8 mouse cellular contexts compared by ENCODE assay signal in the genomic region with DNA sequence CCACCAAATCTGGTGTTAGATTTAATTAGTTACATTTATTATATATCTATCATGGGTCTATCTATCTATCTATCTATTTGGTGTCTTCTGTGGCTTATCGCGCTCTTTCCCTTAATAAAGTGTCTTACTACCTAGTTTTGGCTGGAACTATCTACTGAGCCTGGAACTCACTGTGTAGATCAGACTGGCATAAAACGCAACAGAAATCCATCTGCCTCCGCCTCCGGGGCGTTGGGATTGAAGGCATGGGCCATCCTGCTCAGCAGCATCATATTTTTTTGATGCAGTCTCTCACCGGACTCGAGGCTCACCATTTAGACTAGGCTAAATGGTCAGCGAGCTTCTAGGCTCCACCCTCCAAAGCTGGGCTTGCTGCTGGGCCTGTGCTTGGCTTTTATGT. TPM values are rescaled to one million over a fixed set of nuclear protein-coding genes. Genes with fewer than 3 reads are reported as not detected.
A peak's percentile ranks its signal among the peaks of the same experiment; 100 is the strongest.
DNase-seq lines count a peak whose midpoint lies in the region; ATAC-seq lines count a peak whose summit lies in the region.

No protein-coding gene starts in this region.

- WGBS in lung, embryonic 15.5 days: 63% methylated on average over 9 of the region's 9 CpGs
- 67% methylated on average over 9 of the region's 9 CpGs for WGBS in intestine, embryonic 16.5 days
- WGBS in neural tube, embryonic 14.5 days: 68% methylated on average over 9 of the region's 9 CpGs

- peaks cover 18% of the 10 kb centered on the region for H3K4me1 ChIP-seq in lung, embryonic 15.5 days
- H3K4me1 ChIP-seq in intestine, embryonic 16.5 days (ENCODE audit: control insufficient read depth, insufficient read depth, low read length): peaks cover 10% of the 10 kb centered on the region
- H3K4me1 ChIP-seq in neural tube, embryonic 14.5 days (ENCODE audit: control insufficient read depth, insufficient read depth, low read length): peaks cover 14% of the 10 kb centered on the region

- no peak for ATAC-seq in lung, embryonic 15.5 days (ENCODE audit: borderline replicate concordance, extremely low read depth, low FRiP score, low TSS enrichment)
- no peak for ATAC-seq in intestine, embryonic 16.5 days
- no peak for ATAC-seq in neural tube, embryonic 14.5 days (ENCODE audit: low read depth)

- H3K4me2 ChIP-seq in lung, embryonic 15.5 days: peak overlapping the region; percentile 88
- H3K4me2 ChIP-seq in intestine, embryonic 16.5 days (ENCODE audit: low read depth, low read length): peak overlapping the region; percentile 88
- peak overlapping the region; percentile 91 for H3K4me2 ChIP-seq in neural tube, embryonic 14.5 days (ENCODE audit: low read depth, low read length)

- H3K9me3 ChIP-seq in lung, embryonic 15.5 days: no peaks in the 10 kb centered on the region
- H3K9me3 ChIP-seq in intestine, embryonic 16.5 days (ENCODE audit: control insufficient read depth, low read length): peaks cover 4% of the 10 kb centered on the region; the same call in 1 of the 2 replicates
- H3K9me3 ChIP-seq in neural tube, embryonic 14.5 days (ENCODE audit: control insufficient read depth, low read length): no peaks in the 10 kb centered on the region

- peak; percentile 31 for DNase-seq in cerebellum, adult 11-12 months
- no peak for DNase-seq in cerebellum, postnatal 36 days
- no peak for DNase-seq in lung, postnatal 36 days
- DNase-seq in urinary bladder, postnatal 10 days (ENCODE audit: low spot score): no peak
- DNase-seq in thymus, postnatal 10 days (ENCODE audit: low spot score in 2 of 2): no peak

- no peak overlapping the region for H3K27ac ChIP-seq in lung, embryonic 15.5 days
- peak overlapping the region; percentile 84 for H3K27ac ChIP-seq in intestine, embryonic 16.5 days (ENCODE audit: low read length)
- no peak overlapping the region; the same call in 1 of the 2 replicates for H3K27ac ChIP-seq in neural tube, embryonic 14.5 days (ENCODE audit: low read depth, low read length)

- peaks cover 24% of the 10 kb centered on the region for H3K36me3 ChIP-seq in lung, embryonic 15.5 days
- no peaks in the 10 kb centered on the region; the same call in 1 of the 2 replicates for H3K36me3 ChIP-seq in intestine, embryonic 16.5 days (ENCODE audit: control insufficient read depth, insufficient read depth, low read length)
- no peaks in the 10 kb centered on the region for H3K36me3 ChIP-seq in neural tube, embryonic 14.5 days (ENCODE audit: control insufficient read depth, insufficient read depth, low read length)

- 0 out of 2 replicates have a peak overlapping the region, but pooled peaks have one; percentile 95 for H3K9ac ChIP-seq in lung, embryonic 15.5 days
- H3K9ac ChIP-seq in intestine, embryonic 16.5 days (ENCODE audit: low read depth, low read length): peak overlapping the region; percentile 91
- no peak overlapping the region; the same call in 1 of the 2 replicates for H3K9ac ChIP-seq in neural tube, embryonic 14.5 days (replicated peaks; ENCODE audit: low read depth, low read length)

- no peaks in the 10 kb centered on the region for H3K27me3 ChIP-seq in lung, embryonic 15.5 days
- H3K27me3 ChIP-seq in intestine, embryonic 16.5 days (replicated peaks; ENCODE audit: control insufficient read depth, insufficient read depth, low read length): no peaks in the 10 kb centered on the region
- H3K27me3 ChIP-seq in neural tube, embryonic 14.5 days (ENCODE audit: control insufficient read depth, insufficient read depth, low read length): no peaks in the 10 kb centered on the region

- H3K4me3 ChIP-seq in lung, embryonic 15.5 days: peak overlapping the region; percentile 87
- peak overlapping the region; percentile 95 for H3K4me3 ChIP-seq in intestine, embryonic 16.5 days (ENCODE audit: low read length)
- peak overlapping the region; percentile 92; the same call in 1 of the 2 replicates for H3K4me3 ChIP-seq in neural tube, embryonic 14.5 days (ENCODE audit: low read depth, low read length)

RNA-seq across cellular contexts. Expression of a gene that starts 0.7 kb away (rescaled TPM):
- polyA plus RNA-seq in lung, embryonic 15.5 days (2015; fragmentation: Nextera tagmentation; extraction: Ambion mirVana): 50.1 and 59.7 TPM in 2 replicates
- polyA plus RNA-seq in intestine, embryonic 16.5 days (2015; fragmentation: Nextera tagmentation; extraction: Ambion mirVana): 41.3 and 47.2 TPM in 2 replicates
- polyA plus RNA-seq in neural tube, embryonic 14.5 days (2014; fragmentation: Nextera tagmentation; extraction: Ambion mirVana): 73.3 and 73.6 TPM in 2 replicates

RNA-seq across cellular contexts. Expression of a gene that starts 15.3 kb away (rescaled TPM):
- 122 and 124 TPM in 2 replicates for polyA plus RNA-seq in lung, embryonic 15.5 days (2015; fragmentation: Nextera tagmentation; extraction: Ambion mirVana)
- 111 and 115 TPM in 2 replicates for polyA plus RNA-seq in intestine, embryonic 16.5 days (2015; fragmentation: Nextera tagmentation; extraction: Ambion mirVana)
- 197 and 210 TPM in 2 replicates for polyA plus RNA-seq in neural tube, embryonic 14.5 days (2014; fragmentation: Nextera tagmentation; extraction: Ambion mirVana)

RNA-seq across cellular contexts. Expression of a gene that starts 24.2 kb away (rescaled TPM):
- polyA plus RNA-seq in lung, embryonic 15.5 days (2015; fragmentation: Nextera tagmentation; extraction: Ambion mirVana): 38.2 and 40.5 TPM in 2 replicates
- polyA plus RNA-seq in intestine, embryonic 16.5 days (2015; fragmentation: Nextera tagmentation; extraction: Ambion mirVana): 127 and 130 TPM in 2 replicates
- polyA plus RNA-seq in neural tube, embryonic 14.5 days (2014; fragmentation: Nextera tagmentation; extraction: Ambion mirVana): 35.8 and 44.1 TPM in 2 replicates

RNA-seq across cellular contexts. Expression of a gene that starts 33.8 kb away (rescaled TPM):
- polyA plus RNA-seq in lung, embryonic 15.5 days (2015; fragmentation: Nextera tagmentation; extraction: Ambion mirVana): 36.1 and 38.3 TPM in 2 replicates
- polyA plus RNA-seq in intestine, embryonic 16.5 days (2015; fragmentation: Nextera tagmentation; extraction: Ambion mirVana): 34.8 and 35.6 TPM in 2 replicates
- polyA plus RNA-seq in neural tube, embryonic 14.5 days (2014; fragmentation: Nextera tagmentation; extraction: Ambion mirVana): 29.7 and 32.2 TPM in 2 replicates

RNA-seq across cellular contexts. Expression of a gene that starts 41.5 kb away (rescaled TPM):
- polyA plus RNA-seq in lung, embryonic 15.5 days (2015; fragmentation: Nextera tagmentation; extraction: Ambion mirVana): 76.1 TPM in 2 replicates
- polyA plus RNA-seq in intestine, embryonic 16.5 days (2015; fragmentation: Nextera tagmentation; extraction: Ambion mirVana): 147 and 165 TPM in 2 replicates
- polyA plus RNA-seq in neural tube, embryonic 14.5 days (2014; fragmentation: Nextera tagmentation; extraction: Ambion mirVana): 58.4 and 66.1 TPM in 2 replicates
